Mouse (Mus musculus) frontal cortex, postnatal 14 days (tissue): ENCODE measurements around the gene Gramd1b.
A peak's percentile ranks its signal among the peaks of the same experiment; 100 is the strongest.
"Not testable (repeated sequence)": the region's sequence is repeated elsewhere in the genome, so short reads cannot be mapped to it uniquely, and the experiment has no call there.

Experiments
- DNase-seq, 2 experiments: peaks; one replicate each; pipeline ENCODE4 v3.0.0; 2022; ENCODE audit warnings: low spot score in 2 of 2

Gramd1b gene

GRCm38 (mm10) chr9:40511970-40512369, 19.2 kb downstream of the Gramd1b start:
- DNase-seq, result no peak

GRCm38 (mm10) chr9:40509479-40509878, 21.7 kb downstream of the Gramd1b start:
- DNase-seq, result no peak

DNA sequence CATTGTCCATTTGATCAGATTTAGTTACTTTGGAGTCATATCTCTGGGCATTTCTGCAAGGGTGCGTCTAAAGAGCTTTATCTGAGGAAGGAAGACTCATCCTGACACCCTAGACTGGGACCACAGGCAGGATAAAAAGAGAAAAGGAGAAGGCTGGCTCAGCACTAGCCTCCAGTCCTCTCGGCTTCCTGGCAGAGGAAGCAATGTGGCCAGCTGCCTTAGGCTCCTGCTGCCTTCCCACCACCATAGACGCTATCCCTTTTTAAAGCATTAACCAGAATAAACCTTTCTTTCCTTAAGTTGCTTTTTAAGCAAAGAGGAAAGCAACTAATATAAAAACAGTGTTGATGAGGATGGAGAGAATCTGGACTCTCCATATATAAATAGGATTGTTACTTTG, 24.6 kb downstream of the Gramd1b start:
- peak in 1 of 2 experiments; percentile 23 for DNase-seq

DNA sequence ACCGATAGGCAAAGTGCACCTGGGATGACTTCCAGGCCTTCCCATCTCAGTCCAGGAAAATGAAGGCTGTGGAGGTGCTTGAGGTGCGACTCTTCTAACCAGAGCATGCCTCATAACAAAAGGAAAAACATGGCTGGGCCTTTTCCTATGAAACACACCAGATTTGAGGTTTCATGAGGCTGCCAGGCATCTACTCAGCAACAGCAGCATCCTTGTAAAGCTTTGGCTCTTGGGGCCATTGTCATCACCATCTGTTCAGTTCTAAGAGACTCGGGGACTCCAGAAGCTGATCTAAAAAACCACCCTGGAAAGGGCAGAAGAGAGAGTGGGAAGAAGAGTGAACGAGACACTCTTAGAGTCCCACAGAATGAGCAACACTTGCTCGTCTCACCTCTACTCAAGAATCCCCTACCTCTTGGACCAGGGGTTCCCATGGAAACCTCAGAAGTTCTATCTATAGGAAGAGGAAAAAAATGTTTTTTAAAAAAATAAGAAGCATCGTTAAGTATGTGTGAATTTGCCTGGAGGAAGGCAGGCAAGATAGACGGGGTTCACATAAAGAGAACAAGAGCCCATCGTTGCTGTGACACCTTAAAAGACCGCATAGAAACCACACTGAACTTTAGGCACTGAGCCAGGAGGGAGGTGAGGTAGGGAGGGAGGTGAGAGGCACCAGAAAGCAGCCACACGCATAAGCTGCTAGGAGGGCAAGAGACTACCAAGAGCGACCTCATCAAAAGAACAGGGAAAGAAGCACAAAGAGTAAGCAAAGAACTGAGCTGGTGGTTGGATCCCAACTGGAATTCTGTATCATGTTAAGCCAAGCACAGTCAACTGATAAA, 25.5 kb downstream of the Gramd1b start:
- DNase-seq, result peak; percentile 20 to 40

DNA sequence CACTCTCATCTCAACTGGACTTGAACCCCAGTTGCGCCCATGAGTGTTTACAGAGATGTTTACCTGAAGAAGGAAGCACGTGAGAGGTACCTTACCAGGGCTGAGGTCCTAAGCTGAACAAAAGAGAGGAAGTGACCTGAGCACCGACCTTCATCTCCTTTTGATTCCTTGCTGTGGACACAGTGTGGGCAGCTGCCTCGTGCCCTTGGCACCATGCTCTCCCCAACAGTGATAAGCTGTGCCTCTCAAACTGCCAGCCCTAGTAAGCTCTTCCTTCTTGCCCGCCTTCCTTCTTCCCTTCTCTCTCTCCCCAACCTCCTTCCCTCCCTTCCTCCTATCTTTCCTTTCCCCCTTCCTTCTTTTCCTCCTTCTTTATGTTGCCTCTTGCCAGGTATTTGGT, 26.3 kb downstream of the Gramd1b start:
- no peak for DNase-seq

DNA sequence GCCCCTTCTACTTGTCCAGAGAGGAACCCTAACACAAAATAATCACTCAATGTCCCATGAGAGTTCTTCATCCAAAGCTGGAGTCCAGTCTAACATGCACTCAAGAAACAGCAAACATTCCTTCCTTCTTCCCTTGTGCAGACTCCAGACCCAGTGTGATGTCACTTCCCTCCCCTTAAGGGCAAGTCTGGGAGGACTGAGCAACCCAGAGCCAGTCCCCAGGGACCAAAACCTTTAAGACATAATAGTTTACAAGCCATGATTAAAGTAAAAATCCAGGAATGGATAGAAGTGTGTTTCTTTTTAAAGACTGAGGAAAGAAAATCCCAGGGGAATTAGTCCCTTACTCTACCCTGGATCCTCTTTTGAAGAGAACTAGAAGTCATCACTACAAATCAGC, 30.5 kb downstream of the Gramd1b start:
- no peak for DNase-seq

DNA sequence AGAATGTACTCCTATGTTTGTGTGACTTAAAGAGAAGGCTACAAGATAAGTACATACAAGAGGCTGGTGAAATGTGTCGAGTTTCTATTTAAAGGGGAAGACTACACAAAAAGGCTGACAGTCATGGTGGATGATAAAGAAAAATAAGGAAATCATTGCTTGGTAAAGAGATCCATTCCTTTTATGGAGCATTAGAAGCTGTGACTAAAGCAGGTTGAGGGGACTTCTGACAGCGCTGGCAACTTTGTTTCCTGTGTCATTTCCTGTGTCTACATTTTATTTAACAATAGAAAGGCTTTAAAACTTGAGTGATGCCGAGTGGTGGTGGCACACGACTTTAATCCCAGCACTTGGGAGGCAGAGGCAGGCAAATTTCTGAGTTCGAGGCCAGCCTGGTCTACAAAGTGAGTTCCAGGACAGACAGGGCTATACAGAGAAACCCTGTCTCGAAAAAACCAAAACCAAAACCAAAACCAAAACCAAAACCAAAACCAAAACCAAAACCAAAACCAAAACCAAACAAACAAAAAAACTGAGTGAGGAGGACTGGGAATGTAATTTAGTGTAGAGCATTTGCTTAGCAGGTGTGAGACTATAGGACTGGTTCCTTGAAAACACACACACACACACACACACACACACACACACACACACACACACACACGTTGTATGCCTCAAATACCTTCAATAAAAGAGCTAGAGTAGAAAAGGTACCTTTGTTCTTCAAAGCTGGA, 48.7 kb downstream of the Gramd1b start:
- DNase-seq, result not testable (repeated sequence)

DNA sequence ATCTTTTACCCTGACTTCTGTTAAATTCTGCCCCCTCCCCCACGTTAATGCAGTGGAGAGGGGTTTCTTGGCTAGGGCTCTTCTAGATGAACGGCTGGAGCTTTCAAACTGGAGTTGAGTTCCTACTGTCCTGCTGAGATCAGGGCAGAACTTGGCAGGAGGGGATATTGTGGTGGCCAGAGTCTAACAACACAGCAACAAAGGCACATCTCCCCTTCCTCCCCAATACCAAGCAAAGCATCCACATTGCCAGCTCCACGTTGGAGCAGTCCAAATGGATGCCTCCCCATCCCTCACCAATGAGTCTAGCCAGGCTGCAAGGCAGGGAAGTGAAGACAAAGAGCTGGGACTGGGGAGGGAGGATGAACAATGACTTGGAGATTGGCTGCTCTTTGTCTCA, 49.9 kb downstream of the Gramd1b start:
- DNase-seq, result no peak

DNA sequence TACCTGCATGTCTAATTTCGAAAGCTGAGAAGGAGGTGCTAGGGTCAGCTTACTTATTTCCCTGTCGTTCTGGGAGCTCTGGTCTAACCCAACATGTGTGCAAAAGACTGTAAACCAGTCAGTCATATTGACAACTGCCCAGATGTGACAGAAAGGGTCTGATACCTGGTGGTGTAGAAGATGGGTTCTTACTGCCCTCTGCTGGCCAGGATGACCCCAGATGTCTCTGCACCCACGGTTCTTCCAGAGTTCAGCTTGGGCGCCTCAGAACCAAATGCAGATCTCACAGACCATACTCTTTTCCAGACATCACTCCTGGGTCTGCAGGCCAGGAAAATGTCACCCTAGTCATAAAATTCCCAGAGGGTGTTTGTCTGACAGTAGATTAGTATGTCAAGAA, 51.9 kb downstream of the Gramd1b start:
- DNase-seq, result no peak

- DNase-seq, result no peak
Observed at GRCm38 (mm10) chr9:40478146-40478900, 52.9 kb downstream of the Gramd1b start.

GRCm38 (mm10) chr9:40477611-40478010, 53.6 kb downstream of the Gramd1b start:
- DNase-seq, result no peak

DNA sequence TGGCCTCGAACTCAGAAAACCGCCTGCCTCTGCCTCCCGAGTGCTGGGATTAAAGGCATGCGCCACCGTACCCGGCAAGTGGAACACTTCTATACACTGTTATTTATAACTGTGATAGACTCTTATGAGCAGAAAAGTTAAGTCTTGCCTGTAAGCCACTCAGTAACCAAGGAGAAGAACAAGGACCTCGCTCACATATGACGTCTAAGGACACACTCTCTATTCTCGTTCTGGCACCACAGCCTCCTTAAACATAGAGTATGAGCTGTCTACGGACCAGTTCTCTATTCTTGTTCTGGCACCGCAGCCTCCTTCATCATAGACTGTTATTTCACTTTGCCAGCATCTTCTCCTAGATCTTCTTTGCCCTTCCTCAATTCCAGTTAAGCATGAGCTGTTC, 55.1 kb downstream of the Gramd1b start:
- DNase-seq, result no peak

DNA sequence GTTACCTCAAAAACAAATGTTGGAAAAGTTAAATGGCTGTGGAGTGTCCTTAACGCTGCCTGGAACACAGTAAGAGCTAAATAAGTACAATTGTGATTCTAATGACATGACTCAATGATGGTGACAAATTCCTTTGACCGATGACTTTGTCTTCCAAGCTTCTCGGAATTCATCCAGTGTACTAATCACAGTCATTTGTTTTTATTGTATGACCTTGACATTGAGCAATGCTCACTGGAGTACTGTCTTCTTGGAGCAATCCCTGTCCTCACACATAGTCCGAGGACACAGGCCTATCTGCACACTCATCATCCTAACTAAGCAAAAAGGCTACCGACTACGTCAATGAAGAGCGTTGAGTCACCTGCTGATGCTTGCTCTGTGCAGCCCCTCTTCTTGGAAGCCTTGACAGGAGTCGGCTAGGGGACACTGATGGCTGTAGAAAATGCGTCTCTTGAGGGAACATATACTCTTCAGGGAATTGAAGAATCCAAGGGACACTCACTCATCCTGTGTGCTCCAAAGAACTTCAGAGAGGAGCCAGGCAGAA, 58.1 kb downstream of the Gramd1b start:
- no peak for DNase-seq

GRCm38 (mm10) chr9:40469403-40470137, 61.6 kb downstream of the Gramd1b start:
- no peak for DNase-seq

DNA sequence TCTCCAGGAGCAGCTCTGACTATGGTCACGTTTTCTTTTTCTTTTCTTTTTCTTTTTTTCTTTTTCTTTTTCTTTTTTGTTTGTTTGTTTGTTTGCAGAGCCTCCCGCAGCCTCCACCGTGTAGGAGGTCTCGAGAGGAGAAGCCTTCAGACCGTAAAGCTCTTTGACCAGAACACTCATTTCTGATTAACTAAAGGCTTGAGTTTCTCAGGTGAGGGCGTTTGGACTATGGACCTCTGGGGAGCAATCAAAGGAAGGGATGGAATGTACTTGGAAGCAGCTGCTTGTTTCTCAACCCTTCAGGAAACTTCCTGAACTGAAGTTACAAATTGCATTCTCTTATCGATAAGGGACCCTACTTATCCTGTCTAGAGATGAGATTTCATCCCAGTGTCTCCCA, 64.4 kb downstream of the Gramd1b start:
- no peak for DNase-seq

DNA sequence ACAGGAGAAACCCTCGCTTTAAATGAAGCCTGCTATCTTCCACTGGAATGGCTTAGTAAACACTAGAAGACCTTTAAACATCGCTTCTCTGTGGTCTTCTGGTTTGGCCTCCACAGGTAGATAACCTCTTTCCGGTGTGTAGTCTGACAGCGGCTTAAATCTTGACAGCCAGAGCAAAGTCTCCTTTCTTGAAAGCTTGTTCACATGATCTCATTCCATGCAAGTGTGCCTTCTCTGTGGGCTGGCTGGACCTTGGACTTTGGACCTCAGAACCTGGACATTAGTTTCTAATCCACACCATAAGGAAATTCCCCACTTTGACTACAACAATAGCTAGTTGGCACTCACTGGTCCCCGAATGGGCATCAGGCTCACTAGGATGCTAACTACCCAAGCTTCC, 65.6 kb downstream of the Gramd1b start:
- no peak for DNase-seq

GRCm38 (mm10) chr9:40462401-40462800, 68.8 kb downstream of the Gramd1b start:
- no peak for DNase-seq

- no peak for DNase-seq
Observed at GRCm38 (mm10) chr9:40460781-40461180, 70.4 kb downstream of the Gramd1b start.

- no peak for DNase-seq
Observed at GRCm38 (mm10) chr9:40459304-40460280, 71.6 kb downstream of the Gramd1b start.
